Mouse (Mus musculus) heart, embryonic 12.5 days (tissue): ENCODE measurements at regions not wholly inside any gene's neighbourhood (a gene's known extent, or its start where the extent isn't known, plus 50 kb on each side); places are given as distances from the start of the nearest gene placed in this dataset.

Source experiments
- ATAC-seq: fragments of 200-750 bp; cut with Nextera tagmentation; 2 replicates; pipeline ENCODE4 v1.8.0; 2017; ENCODE audit warnings: moderate TSS enrichment, moderate library complexity; ENCODE audit not compliant: insufficient number of reproducible peaks, low FRiP score
- H3K27ac ChIP-seq: fragments of 300-500 bp; sonication (generic); 2 replicates; pipeline ENCODE4 v1.5.1; 2016; ENCODE audit warnings: mild to moderate bottlenecking, moderate library complexity; ENCODE audit not compliant: poor library complexity, severe bottlenecking
- H3K27me3 ChIP-seq: fragments of 300-500 bp; sonication (generic); replicated peaks from 2 replicates; pipeline ENCODE4 v1.6.1; 2016; ENCODE audit warnings: mild to moderate bottlenecking, moderate library complexity
- H3K36me3 ChIP-seq: fragments of 300-500 bp; sonication (generic); 2 replicates; pipeline ENCODE4 v1.6.1; 2016; ENCODE audit warnings: mild to moderate bottlenecking, moderate library complexity
- H3K4me1 ChIP-seq: fragments of 300-500 bp; sonication (generic); replicated peaks from 2 replicates; pipeline ENCODE4 v1.6.1; 2016; ENCODE audit warnings: mild to moderate bottlenecking
- H3K4me2 ChIP-seq: fragments of 300-500 bp; sonication (generic); 2 replicates; pipeline ENCODE4 v1.6.1; 2016; ENCODE audit warnings: mild to moderate bottlenecking, moderate library complexity
- H3K4me3 ChIP-seq: fragments of 300-500 bp; sonication (generic); 2 replicates; pipeline ENCODE4 v1.5.1; 2016; ENCODE audit warnings: mild to moderate bottlenecking
- H3K9ac ChIP-seq: fragments of 300-500 bp; sonication (generic); 2 replicates; pipeline ENCODE4 v1.6.1; 2016; ENCODE audit warnings: mild to moderate bottlenecking, moderate library complexity
- H3K9me3 ChIP-seq: fragments of 300-500 bp; sonication (generic); replicated peaks from 2 replicates; pipeline ENCODE4 v1.6.1; 2016; ENCODE audit warnings: mild to moderate bottlenecking, moderate library complexity
- WGBS: fragments of 180-500 bp; shearing (Covaris S2); methylation state at CpG from one replicate; pipeline ENCODE4 v1.1.7; 2016; 5-methylcytosine and 5-hydroxymethylcytosine counted together

GRCm38 (mm10) chr2:171799351-171799750, 243.9 kb downstream of the Cbln4 start:
- 0 out of 2 replicates have a peak, but pooled peaks cover 3% of the 10 kb centered on the region for H3K9me3 ChIP-seq
- H3K4me1 ChIP-seq: no peaks in the 10 kb centered on the region
- ATAC-seq: no peak
- WGBS: 66% methylated on average over 9 of the region's 9 CpGs
- H3K4me3 ChIP-seq: no peak overlapping the region
- no peaks in the 10 kb centered on the region for H3K27me3 ChIP-seq
- no peaks in the 10 kb centered on the region for H3K36me3 ChIP-seq
- no peak overlapping the region for H3K27ac ChIP-seq
- no peak overlapping the region for H3K9ac ChIP-seq
- H3K4me2 ChIP-seq: no peak overlapping the region

- no peak overlapping the region for H3K9ac ChIP-seq
- ATAC-seq: no peak
- no peaks in the 10 kb centered on the region for H3K27me3 ChIP-seq
- no peaks in the 10 kb centered on the region for H3K36me3 ChIP-seq
- H3K4me3 ChIP-seq: no peak overlapping the region
- 71% methylated on average over 9 of the region's 9 CpGs for WGBS
- H3K9me3 ChIP-seq: no peaks in the 10 kb centered on the region
- H3K27ac ChIP-seq: no peak overlapping the region
- H3K4me2 ChIP-seq: no peak overlapping the region
- no peaks in the 10 kb centered on the region for H3K4me1 ChIP-seq
These were observed 252.6 kb downstream of the Cbln4 start for GRCm38 (mm10) chr2:171790686-171791085.

GRCm38 (mm10) chr2:171766193-171766930, 276.9 kb downstream of the Cbln4 start:
- no peaks in the 10 kb centered on the region for H3K36me3 ChIP-seq
- no peaks in the 10 kb centered on the region for H3K4me1 ChIP-seq
- H3K9ac ChIP-seq: no peak overlapping the region
- no peaks in the 10 kb centered on the region for H3K9me3 ChIP-seq
- 79% methylated on average over 7 of the region's 7 CpGs for WGBS
- no peak for ATAC-seq
- H3K4me2 ChIP-seq: no peak overlapping the region
- no peak overlapping the region for H3K4me3 ChIP-seq
- no peak overlapping the region for H3K27ac ChIP-seq
- no peaks in the 10 kb centered on the region for H3K27me3 ChIP-seq

GRCm38 (mm10) chr2:171765071-171765470, 278.2 kb downstream of the Cbln4 start:
- Histone ChIP-seq H3K4me2 (no peak overlapping the region), H3K36me3 (no peaks in the 10 kb centered on the region), H3K27ac (no peak overlapping the region), H3K4me1 (no peaks in the 10 kb centered on the region), H3K9me3 (no peaks in the 10 kb centered on the region), H3K27me3 (no peaks in the 10 kb centered on the region), H3K9ac (no peak overlapping the region), H3K4me3 (no peak overlapping the region)
- no peak for ATAC-seq
- WGBS: 88% methylated on average over 4 of the region's 4 CpGs

- H3K36me3 ChIP-seq: no peaks in the 10 kb centered on the region
- peaks cover 2% of the 10 kb centered on the region; the same call in 1 of the 2 replicates for H3K4me1 ChIP-seq
- H3K9me3 ChIP-seq: no peaks in the 10 kb centered on the region
- no peak for ATAC-seq
- H3K27me3 ChIP-seq: no peaks in the 10 kb centered on the region
- WGBS: 69% methylated on average over 9 of the region's 9 CpGs
- H3K9ac ChIP-seq: no peak overlapping the region
- no peak overlapping the region for H3K4me3 ChIP-seq
- H3K4me2 ChIP-seq: no peak overlapping the region
- H3K27ac ChIP-seq: no peak overlapping the region
These were observed 289.8 kb downstream of the Cbln4 start for GRCm38 (mm10) chr2:171753502-171753901.

GRCm38 (mm10) chr2:171747162-171747561, 296.1 kb downstream of the Cbln4 start:
- no peaks in the 10 kb centered on the region for H3K36me3 ChIP-seq
- H3K4me3 ChIP-seq: no peak overlapping the region
- no peak overlapping the region for H3K27ac ChIP-seq
- 61% methylated on average over 1 of the region's 1 CpGs for WGBS
- H3K9ac ChIP-seq: no peak overlapping the region
- no peak overlapping the region for H3K4me2 ChIP-seq
- no peaks in the 10 kb centered on the region for H3K27me3 ChIP-seq
- ATAC-seq: no peak
- peaks cover 13% of the 10 kb centered on the region; the same call in 1 of the 2 replicates for H3K9me3 ChIP-seq
- peaks cover 14% of the 10 kb centered on the region; the same call in 1 of the 2 replicates for H3K4me1 ChIP-seq

- H3K9me3 ChIP-seq: peaks cover 13% of the 10 kb centered on the region; the same call in 1 of the 2 replicates
- 14% methylated on average over 2 of the region's 2 CpGs for WGBS
- H3K27ac ChIP-seq: no peak overlapping the region
- 0 out of 2 replicates have a peak, but pooled peaks cover 8% of the 10 kb centered on the region for H3K4me1 ChIP-seq
- H3K36me3 ChIP-seq: no peaks in the 10 kb centered on the region
- H3K4me3 ChIP-seq: no peak overlapping the region
- no peak overlapping the region for H3K9ac ChIP-seq
- no peak overlapping the region for H3K4me2 ChIP-seq
- no peak for ATAC-seq
- no peaks in the 10 kb centered on the region for H3K27me3 ChIP-seq
These were observed 300.2 kb downstream of the Cbln4 start for GRCm38 (mm10) chr2:171743111-171743510.

GRCm38 (mm10) chr2:171742706-171743105, 300.6 kb downstream of the Cbln4 start:
- H3K4me2 ChIP-seq: no peak overlapping the region
- H3K36me3 ChIP-seq: no peaks in the 10 kb centered on the region
- no peak for ATAC-seq
- 0 out of 2 replicates have a peak, but pooled peaks cover 6% of the 10 kb centered on the region for H3K4me1 ChIP-seq
- no peaks in the 10 kb centered on the region for H3K27me3 ChIP-seq
- WGBS: 41% methylated on average over 11 of the region's 11 CpGs
- no peak overlapping the region for H3K4me3 ChIP-seq
- no peak overlapping the region for H3K9ac ChIP-seq
- H3K27ac ChIP-seq: no peak overlapping the region
- H3K9me3 ChIP-seq: peaks cover 13% of the 10 kb centered on the region; the same call in 1 of the 2 replicates

GRCm38 (mm10) chr2:171737761-171738160, 305.5 kb downstream of the Cbln4 start:
- no peak for ATAC-seq
- 86% methylated on average over 8 of the region's 8 CpGs for WGBS
- H3K27ac ChIP-seq: no peak overlapping the region
- H3K4me2 ChIP-seq: no peak overlapping the region
- no peak overlapping the region for H3K4me3 ChIP-seq
- 0 out of 2 replicates have a peak, but pooled peaks cover 3% of the 10 kb centered on the region for H3K4me1 ChIP-seq
- no peaks in the 10 kb centered on the region for H3K9me3 ChIP-seq
- H3K9ac ChIP-seq: no peak overlapping the region
- no peaks in the 10 kb centered on the region for H3K27me3 ChIP-seq
- H3K36me3 ChIP-seq: no peaks in the 10 kb centered on the region

- no peaks in the 10 kb centered on the region for H3K27me3 ChIP-seq
- no peak overlapping the region for H3K4me3 ChIP-seq
- no peak for ATAC-seq
- H3K9ac ChIP-seq: no peak overlapping the region
- no peaks in the 10 kb centered on the region for H3K36me3 ChIP-seq
- 70% methylated on average over 14 of the region's 14 CpGs for WGBS
- no peaks in the 10 kb centered on the region for H3K4me1 ChIP-seq
- no peak overlapping the region for H3K27ac ChIP-seq
- H3K9me3 ChIP-seq: no peaks in the 10 kb centered on the region
- H3K4me2 ChIP-seq: no peak overlapping the region
These were observed 308.2 kb downstream of the Cbln4 start for GRCm38 (mm10) chr2:171735061-171735490.

GRCm38 (mm10) chr2:171734634-171734987, 308.7 kb downstream of the Cbln4 start:
- no peaks in the 10 kb centered on the region for H3K36me3 ChIP-seq
- no peak overlapping the region for H3K4me3 ChIP-seq

More at GRCm38 (mm10) chr2:171734634-171734987, 308.7 kb downstream of the Cbln4 start:
- Histone ChIP-seq H3K9me3 (no peaks in the 10 kb centered on the region), H3K27ac (no peak overlapping the region), H3K27me3 (no peaks in the 10 kb centered on the region), H3K4me1 (no peaks in the 10 kb centered on the region), H3K9ac (no peak overlapping the region), H3K4me2 (no peak overlapping the region)
- no peak for ATAC-seq
- 80% methylated on average over 4 of the region's 4 CpGs for WGBS
